Mouse (Mus musculus) kidney, adult 2 months (tissue): ENCODE results near the gene Abhd17b. TPM values are rescaled to one million over a fixed set of nuclear protein-coding genes. Genes with fewer than 3 reads are reported as not detected.
A peak's percentile ranks its signal among the peaks of the same experiment; 100 is the strongest.
"Not testable (repeated sequence)": the region's sequence is repeated elsewhere in the genome, so short reads cannot be mapped to it uniquely, and the experiment has no call there.

Experiments
- DNase-seq: peaks from one replicate; pipeline ENCODE4 v3.0.0; 2021
- H3K27ac ChIP-seq: fragments of 200-500 bp; 2 replicates; pipeline ENCODE4 v1.5.1; 2012; ENCODE audit warnings: low read depth, low read length, control low read depth, inconsistent platforms; ENCODE audit not compliant: insufficient read depth
- H3K27me3 ChIP-seq: fragments of 200-500 bp; replicated peaks from 2 replicates; pipeline ENCODE4 v1.6.1; 2012; ENCODE audit warnings: mild to moderate bottlenecking, moderate library complexity, low read length, inconsistent platforms; ENCODE audit not compliant: control insufficient read depth, insufficient read depth
- H3K36me3 ChIP-seq: fragments of 200-500 bp; 2 replicates; pipeline ENCODE4 v1.6.1; 2012; ENCODE audit warnings: mild to moderate bottlenecking, moderate library complexity, low read length, inconsistent platforms; ENCODE audit not compliant: control insufficient read depth, insufficient read depth
- H3K4me1 ChIP-seq: fragments of 200-500 bp; 2 replicates; pipeline ENCODE4 v1.6.1; 2011; ENCODE audit warnings: low read length; ENCODE audit not compliant: control insufficient read depth, insufficient read depth
- H3K4me3 ChIP-seq: fragments of 200-500 bp; 2 replicates; pipeline ENCODE4 v1.5.1; 2011; ENCODE audit warnings: mild to moderate bottlenecking, low read depth, low read length, control low read depth; ENCODE audit not compliant: insufficient read depth
- CTCF ChIP-seq: fragments of 200-500 bp; conservative IDR thresholded peaks from 2 replicates; pipeline ENCODE4 v1.5.1; 2011; ENCODE audit warnings: low read depth, mild to moderate bottlenecking, control low read depth, low read length, moderate library complexity, mixed read lengths; ENCODE audit not compliant: insufficient read depth, insufficient read length
- POLR2A ChIP-seq: fragments of 200-500 bp; IDR thresholded peaks from one replicate; pipeline ENCODE4 v1.6.1; 2011; ENCODE audit warnings: low read depth, low read length, control low read depth
- WGBS: fragments of 180-500 bp; shearing (Covaris S2); methylation state at CpG from one replicate; pipeline ENCODE4 v1.1.7; 2018; 5-methylcytosine and 5-hydroxymethylcytosine counted together
- polyA plus RNA-seq: library from polyadenylated mRNA; depleted of rRNA; stranded (reverse); fragments of >200 nt; gene quantifications from 2 replicates; pipeline ENCODE4 v1.2.3, GENCODE M21; 2012

The Abhd17b gene
- polyA plus RNA-seq, 1 experiment, result 11.1 TPM

DNA sequence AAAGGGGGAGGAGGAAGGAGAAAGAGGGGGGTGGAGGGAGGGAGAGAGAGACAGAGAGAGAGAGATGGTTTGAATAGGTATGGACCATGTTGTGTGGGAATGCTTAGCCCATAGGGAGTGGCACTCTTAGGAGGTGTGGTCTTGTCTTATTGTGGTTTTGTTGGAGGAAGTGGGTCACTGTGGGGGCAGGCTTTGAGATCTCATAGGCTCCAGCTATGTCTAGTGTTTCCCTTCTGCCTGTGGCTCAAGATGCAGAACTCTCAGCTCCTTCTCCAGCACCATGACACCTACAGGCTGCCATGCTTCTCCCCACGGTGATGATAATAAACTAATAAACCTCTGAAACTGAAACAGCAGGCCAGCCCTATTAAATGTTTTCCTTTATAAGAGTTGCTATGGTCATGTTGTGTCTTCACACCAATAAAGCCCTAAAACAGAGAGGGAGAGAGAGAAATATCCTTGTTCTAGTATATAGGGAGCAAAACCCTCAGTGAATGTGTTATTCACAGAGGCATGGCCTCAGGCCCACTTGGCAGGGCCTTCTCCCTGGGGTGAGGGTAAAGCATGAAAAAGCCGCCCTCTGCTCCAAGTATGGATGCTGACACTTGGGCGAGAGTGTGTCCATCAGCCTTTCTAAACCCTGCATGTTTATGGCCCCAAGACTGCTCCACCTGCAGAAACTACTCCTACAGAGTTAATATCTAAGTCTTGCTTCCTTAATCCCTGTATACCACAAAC is 29.4 kb upstream of the Abhd17b start:
- Histone ChIP-seq H3K4me1 (0 out of 2 replicates have a peak, but pooled peaks cover 3% of the 10 kb centered on the region), H3K27me3 (no peaks in the 10 kb centered on the region), H3K36me3 (no peaks in the 10 kb centered on the region), H3K4me3 (no peak overlapping the region), H3K27ac (no peak overlapping the region)
- TF ChIP-seq POLR2A (no peak), CTCF (no peak)
- 84% methylated on average over 3 of the region's 3 CpGs for WGBS
- DNase-seq, result no peak

DNA sequence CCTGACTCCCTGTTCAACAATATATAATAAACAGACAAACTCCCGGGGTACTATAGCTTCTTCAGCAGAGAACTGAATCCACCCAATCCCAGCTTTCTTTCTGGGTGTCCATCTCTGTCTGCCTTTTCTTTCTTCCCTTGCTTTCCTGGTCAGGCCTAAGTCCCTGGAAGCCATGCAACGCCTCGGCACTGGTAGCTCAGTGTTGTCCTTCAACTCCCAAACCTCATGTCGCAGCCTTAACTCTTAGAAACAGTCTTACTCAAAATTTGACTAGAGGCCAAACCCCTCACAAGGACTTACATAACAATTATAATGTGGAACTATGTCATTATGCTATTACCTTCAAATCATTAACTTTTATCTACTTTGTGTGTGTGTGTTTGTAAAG is 28.8 kb upstream of the Abhd17b start:
- no peak overlapping the region for H3K27ac ChIP-seq
- 61% methylated on average over 4 of the region's 4 CpGs for WGBS

DNA sequence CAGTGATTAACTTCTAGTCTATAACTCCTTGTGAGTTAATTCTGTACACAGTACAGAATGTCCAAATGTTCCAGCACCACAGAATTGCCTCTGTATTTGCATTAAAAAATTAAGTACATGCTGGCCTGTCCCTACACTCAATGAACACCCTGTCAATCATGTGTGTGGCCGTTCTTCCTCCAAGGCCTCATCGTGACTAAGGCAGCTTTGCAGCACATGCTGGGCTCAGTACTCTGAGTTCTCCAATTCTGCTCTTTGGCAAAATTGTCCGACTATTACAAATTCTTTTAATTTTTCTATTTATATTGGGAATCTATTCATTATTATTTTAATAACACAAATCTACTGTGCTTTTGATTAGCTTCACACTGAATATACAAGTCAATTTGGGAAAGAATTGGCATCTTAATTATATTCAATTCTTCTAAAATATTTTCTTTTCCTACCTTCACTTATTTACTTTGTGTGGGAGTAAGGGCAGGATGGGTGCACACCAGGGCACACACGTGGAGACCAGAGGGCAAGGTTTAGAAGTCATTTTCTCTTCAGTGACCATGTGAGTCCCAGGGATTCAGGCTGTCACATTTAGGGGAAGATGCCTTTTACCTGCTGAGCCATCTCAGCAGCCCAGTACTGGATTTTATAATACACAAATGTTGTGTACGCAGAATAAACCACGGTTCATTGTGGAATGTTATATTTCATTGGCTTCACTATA is 26.6 kb upstream of the Abhd17b start:
- Histone ChIP-seq H3K4me3 (no peak overlapping the region), H3K36me3 (no peaks in the 10 kb centered on the region), H3K27ac (no peak overlapping the region), H3K4me1 (0 out of 2 replicates have a peak, but pooled peaks cover 3% of the 10 kb centered on the region), H3K27me3 (no peaks in the 10 kb centered on the region)
- no peak for DNase-seq
- TF ChIP-seq CTCF, result no peak
- TF ChIP-seq POLR2A, result no peak
- 73% methylated on average over 6 of the region's 6 CpGs for WGBS

More for the DNA sequence above, 28.8 kb upstream of the Abhd17b start:
- Histone ChIP-seq H3K27me3 (no peaks in the 10 kb centered on the region), H3K4me1 (0 out of 2 replicates have a peak, but pooled peaks cover 3% of the 10 kb centered on the region), H3K4me3 (no peak overlapping the region), H3K36me3 (no peaks in the 10 kb centered on the region)
- TF ChIP-seq POLR2A (no peak), CTCF (no peak)
- DNase-seq, result no peak

DNA sequence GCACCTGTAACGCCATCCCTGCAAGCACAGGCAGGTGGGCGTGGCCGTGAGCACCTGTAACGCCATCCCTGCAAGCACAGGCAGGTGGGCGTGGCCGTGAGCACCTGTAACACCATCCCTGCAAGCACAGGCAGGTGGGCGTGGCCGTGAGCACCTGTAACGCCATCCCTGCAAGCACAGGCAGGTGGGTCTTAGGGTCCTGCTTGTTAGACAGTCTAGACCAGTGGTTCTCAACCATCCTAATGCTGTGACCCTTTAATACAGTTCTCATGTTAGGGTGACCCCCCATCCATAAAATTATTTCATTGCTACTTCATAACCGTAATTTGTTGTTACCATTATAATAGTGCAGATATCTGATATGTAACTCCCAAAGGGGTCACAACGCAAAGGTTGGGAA is 24.5 kb upstream of the Abhd17b start:
- not testable (repeated sequence) for DNase-seq, H3K27me3 ChIP-seq
- WGBS, result 81% methylated on average over 11 of the region's 11 CpGs

DNA sequence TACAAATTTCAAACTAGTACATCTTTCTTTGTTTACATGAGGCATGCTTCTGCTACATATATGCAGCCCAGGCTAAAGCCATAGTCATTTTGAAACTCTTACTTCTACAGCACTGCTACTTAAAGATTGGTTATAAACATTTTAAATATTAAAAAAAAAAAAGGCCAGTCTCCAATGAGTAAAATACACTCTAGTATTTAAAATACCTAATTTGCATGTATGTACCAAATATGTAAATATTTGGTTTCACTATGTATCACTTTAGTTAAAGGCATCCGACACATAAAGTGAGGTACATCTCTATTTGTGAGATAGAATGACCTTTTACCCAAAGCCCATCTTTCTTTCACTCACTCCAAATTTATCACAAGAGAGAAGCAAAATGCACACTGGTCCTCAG is 24.0 kb upstream of the Abhd17b start:
- 0 out of 2 replicates have a peak, but pooled peaks cover 4% of the 10 kb centered on the region for H3K4me1 ChIP-seq
- H3K27ac ChIP-seq, result no peak overlapping the region
- H3K4me3 ChIP-seq, result no peak overlapping the region
- 90% methylated on average over 1 of the region's 1 CpGs for WGBS
- no peaks in the 10 kb centered on the region for H3K36me3 ChIP-seq
- H3K27me3 ChIP-seq, result no peaks in the 10 kb centered on the region
- TF ChIP-seq CTCF (no peak), POLR2A (no peak)
- no peak for DNase-seq

More for the DNA sequence above, 24.5 kb upstream of the Abhd17b start:
- not testable (repeated sequence) for H3K27ac ChIP-seq, H3K36me3 ChIP-seq, H3K4me3 ChIP-seq, H3K4me1 ChIP-seq

DNA sequence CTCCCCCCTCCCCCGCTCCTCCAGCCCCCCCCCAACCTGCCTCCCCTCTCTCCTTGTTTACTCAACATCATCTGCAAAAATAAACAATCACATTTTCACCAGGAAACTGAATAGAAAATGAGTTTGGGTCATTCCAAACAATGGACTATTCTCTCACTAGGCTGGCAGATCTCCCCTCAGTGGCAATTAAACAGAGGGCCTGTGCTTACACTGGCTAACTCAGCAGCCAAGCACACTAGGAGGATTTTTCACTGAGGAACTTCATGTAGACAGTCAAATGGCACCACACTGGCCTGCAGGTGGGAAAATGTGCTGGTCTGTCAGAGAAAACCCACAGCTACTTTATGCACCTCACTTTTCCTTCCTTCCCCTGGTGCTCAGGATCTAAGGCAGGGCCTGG is 23.5 kb upstream of the Abhd17b start:
- WGBS, result 71% methylated on average over 1 of the region's 1 CpGs
- Histone ChIP-seq H3K27ac (no peak overlapping the region), H3K4me1 (0 out of 2 replicates have a peak, but pooled peaks cover 2% of the 10 kb centered on the region), H3K36me3 (no peaks in the 10 kb centered on the region), H3K4me3 (no peak overlapping the region), H3K27me3 (no peaks in the 10 kb centered on the region)
- TF ChIP-seq CTCF, result no peak
- DNase-seq, result no peak

DNA sequence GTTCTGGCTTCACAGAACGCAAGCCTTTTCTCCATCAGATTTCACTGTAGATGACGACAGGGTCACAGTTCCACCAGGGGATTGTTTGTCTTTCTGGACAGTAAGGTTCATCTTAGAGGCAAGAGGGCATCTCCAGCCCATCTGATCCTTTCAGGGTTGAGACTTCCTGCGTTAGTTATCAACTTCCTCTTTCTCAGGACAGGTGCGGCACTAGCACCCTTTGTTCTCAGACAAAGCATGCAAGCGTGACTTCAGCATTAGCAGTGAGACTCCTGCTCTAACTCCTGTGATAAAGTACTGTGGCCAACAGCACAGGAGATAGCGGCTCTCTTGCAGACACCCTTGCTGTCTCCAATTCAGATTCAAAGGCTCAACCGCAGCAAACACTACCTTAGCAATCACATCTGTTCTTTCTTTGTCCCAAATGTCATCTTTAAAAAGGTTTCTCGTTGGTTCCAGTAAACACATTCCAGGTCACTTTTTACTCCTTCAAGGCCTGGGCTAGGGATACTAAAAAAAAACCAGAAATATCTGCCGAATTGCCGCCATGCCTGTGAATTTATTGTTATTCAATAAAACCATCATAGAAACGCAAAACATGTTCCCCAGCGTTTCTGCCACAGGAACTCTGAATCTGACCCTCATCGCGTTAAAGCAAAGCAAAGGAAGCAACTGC is 22.2 kb upstream of the Abhd17b start:
- Histone ChIP-seq H3K27ac (peak overlapping the region; percentile 43), H3K4me3 (no peak overlapping the region), H3K4me1 (0 out of 2 replicates have a peak, but pooled peaks cover 2% of the 10 kb centered on the region), H3K36me3 (no peaks in the 10 kb centered on the region), H3K27me3 (no peaks in the 10 kb centered on the region)
- no peak for TF ChIP-seq CTCF
- no peak for TF ChIP-seq POLR2A
- peak; percentile 45 for DNase-seq
- WGBS, result 55% methylated on average over 14 of the region's 14 CpGs
